Mouse (Mus musculus): ENCODE results near the gene Rcn3.
A peak's percentile ranks its signal among the peaks of the same experiment; 100 is the strongest.
"Not testable (repeated sequence)": the region's sequence is repeated elsewhere in the genome, so short reads cannot be mapped to it uniquely, and the experiment has no call there.

The Rcn3 gene

DNA sequence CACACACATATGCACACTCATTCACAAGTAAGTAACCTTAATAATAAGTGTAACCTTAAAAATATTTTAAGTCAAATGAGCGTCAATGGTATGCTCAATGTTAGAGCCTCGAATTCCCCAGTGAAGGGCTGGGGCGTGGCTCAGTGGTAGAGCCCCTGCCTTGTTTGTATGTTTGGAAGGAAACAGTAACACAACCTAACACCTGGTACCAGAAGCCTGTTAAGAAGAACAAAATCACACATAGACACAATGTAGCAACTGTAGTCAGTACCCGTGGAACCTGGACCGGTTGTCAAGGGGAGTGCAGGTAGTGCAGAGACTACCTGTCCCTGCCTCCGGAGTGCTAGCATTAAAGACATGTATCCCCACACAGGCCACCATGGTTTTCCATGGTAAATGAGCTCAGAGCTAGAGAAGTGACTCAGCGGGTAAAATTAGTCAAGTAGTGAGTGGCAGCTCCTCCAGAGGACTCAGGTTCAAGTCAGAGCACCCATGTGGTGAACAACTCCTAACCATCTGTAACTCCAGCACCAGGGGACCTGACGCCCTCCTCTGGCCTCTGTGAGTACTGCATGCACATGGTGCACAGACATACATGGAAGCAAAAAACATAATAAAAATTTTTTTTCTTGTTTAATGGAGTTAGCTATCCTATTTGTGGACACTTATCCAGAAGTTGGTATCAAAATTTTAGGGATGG is 6.7 kb upstream of the Rcn3 start:
- no peak for DNase-seq (ENCODE audit: low read depth, low spot score)

- DNase-seq (ENCODE audit: low read depth, low spot score), result no peak
Measured at GRCm38 (mm10) chr7:45097479-45097878, 5.5 kb upstream of the Rcn3 start.

DNA sequence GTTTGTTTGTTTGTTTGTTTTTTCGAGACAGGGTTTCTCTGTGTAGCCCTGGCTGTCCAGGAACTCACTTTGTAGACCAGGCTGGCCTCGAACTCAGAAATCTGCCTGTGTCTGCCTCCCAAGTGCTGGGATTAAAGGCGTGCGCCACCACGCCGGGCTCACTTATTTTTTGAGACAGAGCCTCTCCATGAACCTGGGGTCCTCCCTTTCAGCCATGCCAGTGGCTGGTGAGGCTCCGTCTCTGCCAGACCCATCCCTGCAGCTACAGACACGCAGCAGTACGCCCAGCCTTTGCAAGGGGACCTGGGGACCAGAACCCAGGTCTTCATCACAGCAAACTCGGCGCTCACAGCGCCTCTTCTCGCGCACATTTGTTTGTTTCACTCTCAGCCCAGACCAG is 3.9 kb upstream of the Rcn3 start:
- not testable (repeated sequence) for DNase-seq (ENCODE audit: low read depth, low spot score)

- no peak for DNase-seq (ENCODE audit: low read depth, low spot score)
Measured at GRCm38 (mm10) chr7:45095367-45095766, 3.3 kb upstream of the Rcn3 start.

DNA sequence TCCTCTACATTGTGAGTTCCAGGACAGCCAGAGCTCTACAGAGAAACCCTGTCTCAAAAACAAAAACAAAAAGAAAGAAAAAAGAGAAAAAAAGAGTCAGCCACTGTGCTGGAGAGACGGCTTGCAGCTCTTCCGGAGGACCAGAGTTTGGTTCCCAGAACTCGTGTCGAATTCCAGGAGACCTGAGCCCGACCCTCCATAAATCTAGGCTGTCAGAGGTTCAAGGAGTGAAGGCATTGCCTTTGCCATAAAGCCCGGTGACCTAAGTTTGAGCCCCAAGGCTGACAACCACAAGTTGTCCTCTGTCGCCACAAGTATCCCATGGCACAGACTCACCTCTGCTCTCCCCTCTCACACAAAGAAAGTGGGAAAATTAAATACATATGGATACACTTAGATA is 2.1 kb upstream of the Rcn3 start:
- no peak for DNase-seq (ENCODE audit: low read depth, low spot score)

GRCm38 (mm10) chr7:45093516-45093905 is 1.5 kb upstream of the Rcn3 start:
- DNase-seq (ENCODE audit: low read depth, low spot score), result no peak

DNA sequence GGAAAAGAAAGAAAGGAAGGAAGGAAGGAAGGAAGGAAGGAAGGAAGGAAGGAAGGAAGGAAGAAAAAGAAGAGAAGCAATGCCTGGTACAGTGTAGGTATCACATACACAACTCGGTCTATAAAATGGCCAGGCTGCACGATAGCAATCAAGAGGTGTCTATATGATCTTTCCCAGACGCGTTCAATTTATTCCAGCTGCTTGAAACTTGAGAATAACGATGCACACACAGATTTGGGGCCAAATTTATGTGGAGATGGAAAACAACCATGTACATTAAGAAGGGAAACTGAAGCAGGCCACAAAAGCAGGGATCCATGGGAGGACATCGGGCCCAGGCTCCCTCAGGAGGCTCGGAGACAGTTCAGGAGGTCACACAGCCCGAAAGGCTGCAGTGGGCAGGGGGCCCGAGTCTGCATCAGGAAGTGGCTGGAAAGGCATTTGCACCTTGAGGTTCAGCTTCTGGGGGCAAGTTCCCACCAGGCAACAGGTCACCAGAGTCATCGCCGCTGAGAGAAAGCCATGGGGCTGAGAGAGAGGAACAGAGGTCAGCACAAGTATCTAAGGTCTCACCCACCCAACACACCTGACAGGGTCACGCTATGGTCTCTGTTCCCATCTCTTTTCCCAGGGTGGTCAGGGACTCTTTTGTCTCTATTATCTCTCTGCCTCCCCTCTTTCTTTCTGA is 951 bp upstream of the Rcn3 start:
- no peak for DNase-seq (ENCODE audit: low read depth, low spot score)

DNA sequence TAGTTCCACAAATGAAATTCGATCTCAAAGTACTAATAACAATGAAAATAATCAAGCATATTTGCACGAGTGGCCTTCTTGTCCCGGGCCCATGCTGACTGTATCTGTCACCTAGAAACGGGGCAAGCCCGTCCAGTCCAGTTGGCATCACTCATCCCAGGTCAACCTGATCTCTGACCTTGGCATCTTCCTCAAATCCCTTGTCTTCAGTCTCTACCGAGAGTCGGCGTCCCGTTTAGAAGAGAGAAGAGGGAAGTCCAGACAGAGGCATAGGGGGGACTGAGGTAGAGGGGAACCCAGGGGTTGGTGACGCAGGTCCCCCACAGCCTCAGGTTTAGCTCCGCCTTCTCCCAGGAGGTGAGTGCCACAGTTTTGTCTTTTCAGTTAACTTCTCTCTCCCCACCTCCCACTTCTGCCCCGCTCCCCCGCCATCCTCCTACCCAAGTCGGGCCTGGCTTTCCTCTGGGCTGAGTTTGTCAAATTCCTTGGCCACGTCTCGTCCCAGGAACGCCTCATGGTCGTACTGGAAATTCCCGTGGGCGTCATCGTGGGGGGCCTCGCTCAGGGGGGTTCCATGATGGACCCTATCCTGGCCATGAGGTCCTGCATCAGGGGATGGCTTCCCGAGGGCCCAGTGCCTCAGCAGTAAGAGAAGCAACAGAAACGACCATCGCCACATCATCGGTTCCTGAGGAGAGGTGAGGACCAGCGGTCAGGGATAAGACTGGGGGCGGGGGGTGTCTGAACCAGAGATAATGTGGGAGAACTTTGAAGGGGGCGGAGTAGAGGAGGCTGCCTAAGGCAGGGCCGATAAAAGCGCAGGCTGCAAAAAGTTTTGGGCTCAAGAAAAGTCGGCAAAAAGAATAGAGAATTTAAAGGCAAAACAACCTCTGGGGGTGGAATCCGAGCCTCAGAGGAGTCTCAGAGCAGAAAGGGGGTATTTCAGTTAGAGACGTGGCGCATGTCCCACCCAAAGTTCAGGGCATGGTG is 725 bp downstream of the Rcn3 start:
- no peak for DNase-seq (ENCODE audit: low read depth, low spot score)

- DNase-seq (ENCODE audit: low read depth, low spot score), result no peak
Measured at GRCm38 (mm10) chr7:45090251-45090977, 1.6 kb downstream of the Rcn3 start.

- no peak for DNase-seq (ENCODE audit: low read depth, low spot score)
Measured at GRCm38 (mm10) chr7:45088597-45088996, 3.4 kb downstream of the Rcn3 start.

GRCm38 (mm10) chr7:45086084-45086483 is 5.9 kb downstream of the Rcn3 start:
- DNase-seq (ENCODE audit: low read depth, low spot score), result no peak

DNA sequence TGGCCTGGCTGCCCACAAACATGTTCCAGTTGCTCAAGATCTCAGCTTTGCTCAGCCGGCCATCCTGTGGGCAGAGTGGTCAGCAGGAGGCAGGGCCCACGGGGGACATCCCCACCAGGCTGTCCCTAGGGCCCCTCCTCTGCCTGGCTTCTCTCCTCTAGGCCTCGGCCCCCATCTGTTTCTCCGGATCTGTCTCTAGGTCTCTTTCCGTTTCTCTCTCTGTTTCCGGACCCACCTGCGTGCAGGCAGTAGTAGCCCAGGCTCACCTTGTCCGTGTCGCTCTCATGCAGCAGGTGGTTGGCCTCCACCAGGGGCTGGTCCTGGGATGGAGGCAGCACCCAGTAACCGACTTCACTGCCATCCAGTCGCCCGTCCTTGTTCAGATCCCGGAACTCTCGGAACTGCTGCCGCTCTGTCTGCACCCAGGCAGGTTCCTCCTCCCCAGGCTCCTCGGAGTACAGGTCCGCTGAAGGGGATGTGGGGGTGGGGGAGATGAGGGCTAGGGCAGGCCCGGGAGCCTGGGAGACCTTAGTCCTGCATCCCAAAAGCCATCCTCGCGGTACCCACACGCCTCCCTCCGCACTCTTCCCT is 8.6 kb downstream of the Rcn3 start:
- DNase-seq (ENCODE audit: low read depth, low spot score), result no peak

DNA sequence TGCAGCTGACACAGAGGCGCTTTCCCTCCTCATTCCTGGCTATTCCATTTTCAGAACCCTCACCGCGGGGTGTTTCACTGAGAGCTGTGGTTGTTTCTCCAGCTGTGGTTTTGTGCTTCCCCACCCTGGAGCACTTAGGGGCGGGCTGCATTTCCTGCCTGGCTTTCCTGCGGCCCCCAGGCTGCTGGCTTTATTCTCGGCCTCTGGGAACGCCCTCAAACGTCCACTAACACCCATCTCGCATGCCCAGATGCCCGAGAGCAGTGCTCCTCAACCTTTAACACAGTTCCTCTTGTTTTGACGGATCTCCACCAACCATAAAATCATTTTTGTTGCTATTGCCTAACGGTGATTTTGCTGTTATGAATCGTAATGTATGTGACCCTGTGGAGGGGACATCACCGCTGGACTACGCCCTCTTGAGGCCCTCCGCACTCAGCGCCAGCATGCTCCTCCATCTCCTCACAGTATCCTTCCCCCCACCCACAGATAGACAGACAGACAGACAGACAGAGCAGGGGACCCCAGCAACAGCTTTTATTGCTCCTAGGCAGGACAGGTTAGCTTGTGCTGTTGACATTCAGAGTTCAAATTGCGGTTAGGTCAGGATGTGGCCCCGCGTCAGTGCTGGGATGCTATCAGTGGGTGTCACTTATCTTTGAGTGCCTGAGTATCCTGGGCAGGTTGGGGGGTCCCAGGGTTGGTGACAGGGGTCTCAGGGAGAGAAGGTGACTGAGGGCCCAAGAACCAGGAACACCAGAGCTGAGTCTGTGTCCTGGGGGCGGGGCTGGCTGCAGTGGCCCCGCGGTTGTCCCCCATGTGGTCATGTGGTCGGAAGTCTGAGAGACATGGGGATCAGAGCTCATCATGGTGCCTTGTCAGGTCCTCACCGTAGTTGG is 9.4 kb downstream of the Rcn3 start:
- DNase-seq (ENCODE audit: low read depth, low spot score), result no peak

DNA sequence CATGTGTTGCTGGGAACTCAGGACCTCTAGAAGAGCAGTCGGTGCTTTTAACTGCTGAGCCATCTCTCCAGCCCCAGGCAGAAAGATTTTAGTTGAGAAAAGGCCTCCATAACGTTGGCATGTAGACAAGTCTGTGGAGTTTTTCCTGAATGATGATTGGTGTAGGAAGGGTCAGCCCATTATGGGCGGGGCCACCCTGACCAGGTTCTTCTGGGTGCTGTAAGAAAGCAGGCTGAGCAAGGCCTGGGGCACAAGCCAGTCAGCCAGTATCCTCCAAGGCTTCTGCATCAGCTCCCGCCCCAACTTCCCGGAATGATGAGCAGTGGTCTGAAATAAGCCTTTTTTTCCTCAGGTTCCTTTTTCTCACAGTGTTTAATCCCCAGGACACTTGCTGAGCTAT is 11.0 kb downstream of the Rcn3 start:
- no peak for DNase-seq (ENCODE audit: low read depth, low spot score)

GRCm38 (mm10) chr7:45079856-45080255 is 12.2 kb downstream of the Rcn3 start:
- DNase-seq (ENCODE audit: low read depth, low spot score), result peak; percentile 68

DNA sequence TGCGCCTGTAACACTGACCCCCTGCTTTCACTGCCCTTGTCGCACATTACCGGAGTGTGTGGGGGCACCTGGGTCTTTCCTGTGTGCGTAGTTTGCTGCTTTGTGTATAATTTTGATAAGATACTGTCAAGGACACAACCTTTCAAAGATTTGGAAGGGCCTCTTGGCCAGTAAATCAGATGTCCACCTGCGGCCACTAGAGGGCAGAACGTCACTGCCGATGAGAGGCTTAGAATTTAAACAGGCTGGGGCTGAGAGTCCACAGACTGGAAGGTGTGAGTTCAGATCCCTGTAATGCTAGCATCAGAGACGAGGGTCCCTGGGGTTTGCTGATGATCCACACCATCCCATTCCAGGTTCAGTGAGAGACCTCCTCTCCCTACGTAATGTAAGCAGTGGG is 13.5 kb downstream of the Rcn3 start:
- peak; percentile 49 for DNase-seq (ENCODE audit: low read depth, low spot score)

- DNase-seq (ENCODE audit: low read depth, low spot score), result no peak
Measured at GRCm38 (mm10) chr7:45077829-45078228, 14.2 kb downstream of the Rcn3 start.

DNA sequence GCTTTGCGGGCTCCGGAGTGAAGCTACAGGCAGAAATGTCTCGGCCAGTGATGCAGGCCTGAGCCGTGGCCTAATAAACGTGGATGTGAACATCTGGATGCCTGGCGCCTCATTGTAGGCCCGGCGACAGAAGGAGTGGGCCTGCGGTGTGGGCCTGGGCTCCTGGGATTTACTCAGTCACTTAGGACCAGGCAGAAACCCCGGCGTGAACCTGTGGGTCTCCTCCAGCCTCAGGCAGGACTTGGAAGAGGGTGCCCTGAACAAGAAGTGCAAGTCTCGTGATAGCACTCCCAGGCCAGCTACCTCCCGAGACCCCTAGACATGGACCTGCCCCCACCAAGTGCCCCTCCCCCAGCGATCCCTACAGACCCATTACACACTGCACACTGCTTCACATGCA is 14.7 kb downstream of the Rcn3 start:
- no peak for DNase-seq (ENCODE audit: low read depth, low spot score)

DNA sequence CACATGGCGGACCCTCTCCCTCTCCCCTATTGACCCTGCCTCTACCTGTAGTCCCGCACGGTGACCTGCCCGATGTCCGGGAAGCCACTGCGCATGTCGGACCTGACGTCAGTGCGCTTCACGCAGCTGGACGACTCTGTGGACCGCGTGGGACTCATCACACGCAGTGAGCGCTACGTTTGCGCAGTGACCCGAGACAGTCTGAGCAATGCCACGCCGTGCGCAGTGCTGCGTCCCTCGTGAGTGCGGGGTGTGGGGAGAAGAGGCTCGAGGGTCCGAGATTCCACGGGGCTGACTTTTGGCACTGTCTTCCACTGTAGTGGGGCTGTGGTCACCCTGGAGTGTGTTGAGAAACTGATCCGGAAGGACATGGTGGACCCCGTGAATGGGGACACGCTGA is 15.5 kb downstream of the Rcn3 start:
- DNase-seq (ENCODE audit: low read depth, low spot score), result no peak

DNA sequence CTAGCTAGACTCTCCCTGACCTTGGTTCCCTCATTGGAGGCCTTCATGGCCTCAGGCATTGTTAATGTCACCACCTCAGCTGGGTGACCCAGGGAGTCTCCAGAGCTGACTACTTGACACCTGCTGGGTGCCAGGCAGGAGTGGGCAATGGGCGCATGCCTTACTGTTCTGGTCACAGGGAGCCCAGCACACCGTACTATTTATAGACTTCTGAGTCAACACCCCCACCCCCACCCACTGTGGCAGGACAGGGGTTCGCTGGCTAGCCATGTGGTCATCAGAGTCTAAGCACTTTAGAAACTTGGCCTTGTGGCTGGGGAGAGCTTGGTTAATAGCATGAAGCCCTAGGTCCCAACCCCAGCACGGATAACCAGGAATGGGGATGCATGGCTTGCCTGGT is 16.6 kb downstream of the Rcn3 start:
- DNase-seq (ENCODE audit: low read depth, low spot score), result no peak
